Mouse (Mus musculus) liver (tissue): ENCODE measurements around the gene Vps37c.

Experiments used
- DNase-seq: peaks from one replicate; pipeline ENCODE4 v3.0.0-alpha.2; 2020; ENCODE audit warnings: mixed read lengths

Vps37c gene

DNA sequence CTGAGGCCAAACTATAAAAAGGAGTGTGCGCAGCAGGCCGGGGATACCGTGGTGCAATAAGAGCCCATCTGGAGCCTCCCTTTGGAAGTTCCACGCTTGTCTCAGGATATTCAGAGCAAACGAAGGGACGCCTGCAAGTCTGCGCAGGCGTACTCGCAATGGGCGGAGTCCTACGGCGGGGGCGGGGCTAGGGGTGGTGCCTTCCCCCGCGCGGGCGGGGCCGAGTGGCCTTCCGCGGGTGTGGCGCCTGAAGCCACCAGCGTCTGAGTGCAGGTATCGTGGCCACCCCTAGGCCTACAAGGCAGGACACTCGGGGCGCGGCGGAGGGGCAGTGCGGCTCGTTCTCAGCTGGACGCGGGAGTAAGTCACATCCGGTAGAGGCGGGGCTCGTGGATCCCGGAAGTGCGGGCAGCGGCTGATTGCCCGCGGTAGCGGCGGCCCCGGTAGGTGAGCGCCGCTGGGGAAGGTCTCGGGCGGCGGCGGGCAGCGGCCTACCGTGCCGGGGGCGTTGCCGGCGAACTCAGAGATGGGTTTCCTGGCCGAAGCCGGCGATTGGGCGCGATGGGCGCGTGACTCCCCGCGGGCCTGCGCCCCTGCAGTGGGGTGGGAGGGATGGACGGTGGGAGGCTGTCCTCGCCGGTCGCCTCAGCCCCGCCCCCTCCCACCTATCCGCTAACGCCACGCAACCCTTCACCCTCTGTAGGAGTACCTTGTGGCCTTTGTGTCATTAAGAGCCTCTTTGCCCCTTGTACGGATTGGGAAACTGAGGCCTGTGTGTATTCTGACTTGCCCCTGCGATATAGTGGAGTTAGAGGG lies at the start of gene Vps37c:
Gene Vps37c (plus strand): TSS at position 199 of the 816 bp plus-strand sequence.
- DNase-seq: peak; percentile 97

DNA sequence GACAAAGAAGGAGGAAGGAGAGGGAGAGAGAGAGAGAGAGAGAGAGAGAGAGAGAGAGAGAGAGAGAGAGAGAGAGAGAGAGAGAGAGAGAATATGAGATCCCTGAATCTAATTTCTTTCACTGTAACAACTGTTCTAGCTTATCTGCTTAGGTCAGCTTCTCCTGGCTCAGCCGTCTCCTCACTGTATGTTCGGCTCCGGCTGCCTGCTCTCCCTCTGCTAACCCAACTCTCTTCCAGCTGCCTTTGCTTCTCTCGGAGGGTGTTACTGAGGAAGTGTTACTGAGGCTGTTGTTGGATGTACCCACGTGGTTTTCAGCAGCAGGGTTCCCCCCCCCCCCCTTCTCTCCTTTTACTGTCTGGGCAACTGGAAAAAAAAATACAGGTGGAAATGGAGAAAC lies 48.5 kb upstream of the Vps37c start:
- DNase-seq: peak; percentile 59

DNA sequence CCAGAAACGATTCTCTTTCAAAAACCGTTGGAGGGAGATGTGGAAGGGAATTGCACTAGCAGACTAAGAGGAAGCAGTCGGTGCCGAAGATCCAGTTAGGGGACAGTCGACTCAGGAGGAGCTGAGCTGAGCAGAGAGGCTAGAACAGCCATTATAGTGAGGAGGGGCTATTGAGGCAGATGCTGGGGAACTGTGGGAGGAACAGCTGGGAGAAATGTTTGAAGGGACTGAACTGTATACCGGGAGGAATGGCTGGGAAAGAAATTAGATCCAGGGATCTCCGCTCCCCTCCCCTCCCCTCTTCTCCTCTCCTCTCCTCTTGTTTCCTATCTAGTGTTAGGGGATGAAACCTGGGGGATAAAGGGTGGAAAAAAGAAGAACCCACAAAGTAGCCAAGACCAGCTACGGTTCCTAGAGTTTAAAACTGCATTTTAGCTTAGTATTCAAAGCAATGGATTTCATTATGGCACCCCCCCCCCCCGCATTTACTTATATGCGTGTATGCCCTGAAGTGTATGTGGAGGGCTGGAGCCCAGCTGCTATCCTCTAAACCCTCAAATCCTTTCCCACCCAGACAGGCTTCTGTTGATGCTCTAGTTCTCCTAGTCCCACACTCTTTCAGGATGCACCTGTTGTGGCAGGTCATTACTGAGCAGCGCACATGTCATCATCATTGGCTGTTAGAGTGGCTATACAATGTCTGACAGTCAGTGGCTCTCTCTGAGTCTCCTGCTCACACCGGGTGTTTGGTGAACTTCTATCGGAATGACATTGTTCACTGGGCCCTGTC lies 47.8 kb upstream of the Vps37c start:
- DNase-seq: no peak

DNA sequence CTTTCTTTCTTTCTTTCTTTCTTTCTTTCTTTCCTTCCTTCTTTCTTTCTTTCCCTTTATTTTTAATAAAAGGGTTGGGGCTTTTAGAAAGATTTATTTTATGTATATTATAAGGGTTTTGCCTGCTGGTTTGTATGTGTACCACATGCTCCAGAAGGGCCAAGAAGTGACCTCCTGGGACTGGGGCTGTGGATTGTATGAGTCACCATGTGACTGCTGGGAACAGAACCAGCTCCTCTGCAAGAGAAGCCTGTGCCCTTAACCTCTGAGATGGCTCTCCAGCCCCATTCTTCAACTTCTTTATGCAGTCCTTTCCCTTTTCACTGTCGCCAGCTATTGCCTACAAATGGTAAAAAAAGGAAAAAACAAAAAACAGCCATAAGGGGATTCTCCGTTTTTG lies 42.9 kb upstream of the Vps37c start:
- no peak for DNase-seq

- no peak for DNase-seq
Observed at GRCm38 (mm10) chr19:10648156-10648555, 40.4 kb upstream of the Vps37c start.

GRCm38 (mm10) chr19:10656058-10656457 lies 32.5 kb upstream of the Vps37c start:
- DNase-seq: no peak

DNA sequence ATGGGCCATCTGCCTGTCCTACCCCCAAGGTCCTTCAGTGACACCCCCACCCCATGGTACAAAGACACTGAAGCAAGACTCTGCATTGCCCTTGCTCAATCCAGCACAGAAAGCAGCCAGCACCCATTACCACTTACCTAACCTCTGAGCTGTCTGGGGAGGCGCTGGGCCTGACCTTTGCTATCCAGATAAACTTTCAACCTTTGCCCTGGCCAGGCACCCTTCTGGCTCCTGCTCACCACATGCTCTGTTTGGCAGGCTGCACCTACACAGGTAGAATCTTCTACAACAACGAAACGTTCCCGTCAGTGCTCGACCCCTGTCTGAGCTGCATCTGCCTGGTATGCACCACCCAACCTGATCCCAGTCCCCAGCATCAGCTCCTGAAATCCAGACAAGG lies 30.8 kb upstream of the Vps37c start:
- DNase-seq: peak; percentile 47

- no peak for DNase-seq
Observed at GRCm38 (mm10) chr19:10658406-10658805, 30.1 kb upstream of the Vps37c start.

- peak; percentile 89 for DNase-seq
Observed at GRCm38 (mm10) chr19:10661373-10661772, 27.2 kb upstream of the Vps37c start.

GRCm38 (mm10) chr19:10661919-10662318 lies 26.6 kb upstream of the Vps37c start:
- peak; percentile 72 for DNase-seq

DNA sequence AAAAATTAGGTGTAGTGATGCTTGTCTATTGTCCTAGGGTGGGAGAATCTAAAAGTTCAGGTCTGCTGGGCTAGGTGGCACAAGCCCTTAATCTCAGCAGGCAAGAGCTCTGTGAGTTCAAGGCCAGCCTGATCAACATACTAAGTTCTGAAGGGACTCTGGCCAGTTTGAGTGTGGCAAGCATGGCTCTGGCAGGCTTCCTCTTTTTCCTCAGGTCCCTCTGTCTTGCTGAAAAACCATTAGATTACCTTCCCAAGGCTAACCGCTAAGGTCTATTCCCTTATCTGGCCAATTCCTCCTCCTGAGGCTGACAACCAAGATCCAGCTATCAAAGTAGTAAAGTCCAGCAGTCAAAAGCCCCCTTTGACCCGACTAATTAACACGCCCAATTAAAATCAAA lies 25.9 kb upstream of the Vps37c start:
- no peak for DNase-seq

DNA sequence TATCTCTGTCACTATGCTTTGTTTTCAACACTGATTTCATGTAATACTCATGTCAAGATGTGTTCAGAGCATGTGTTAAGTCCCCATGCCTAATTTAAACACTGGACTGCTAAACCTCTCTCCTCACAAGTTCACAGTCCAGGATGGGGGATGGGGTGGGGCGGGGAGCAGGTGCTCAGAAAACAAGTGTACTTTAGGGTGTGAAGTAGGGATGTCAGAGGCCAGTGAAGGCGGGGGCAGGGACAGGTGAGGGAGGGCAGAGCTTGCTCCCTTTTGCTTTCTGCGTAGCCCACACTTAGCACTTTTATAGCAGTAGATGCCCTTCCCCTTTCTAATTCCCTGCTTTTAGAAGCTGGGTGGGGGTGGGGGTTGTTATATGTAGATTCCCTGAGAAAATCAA lies 23.4 kb upstream of the Vps37c start:
- DNase-seq: no peak

DNA sequence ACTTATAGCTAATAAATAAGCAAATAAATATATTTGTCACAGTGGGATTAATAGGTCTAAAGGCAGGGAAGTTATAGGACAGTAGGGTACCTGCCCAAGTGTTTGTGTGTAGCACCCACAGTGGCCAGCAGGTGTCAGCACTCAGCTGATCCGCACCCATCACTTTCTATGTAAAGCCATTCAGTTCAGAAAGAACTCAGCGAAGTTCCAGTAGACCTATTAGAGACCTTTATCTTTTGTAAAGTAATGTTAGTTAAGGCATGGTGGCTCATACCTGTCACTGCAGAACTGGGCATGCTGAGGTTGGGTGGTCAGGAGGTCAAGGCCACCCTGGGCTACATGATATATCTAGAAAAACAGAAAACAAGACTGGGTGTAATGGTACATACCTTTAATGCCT lies 23.0 kb upstream of the Vps37c start:
- peak; percentile 83 for DNase-seq

GRCm38 (mm10) chr19:10671319-10671718 lies 17.2 kb upstream of the Vps37c start:
- DNase-seq: no peak

GRCm38 (mm10) chr19:10671854-10672417 lies 16.6 kb upstream of the Vps37c start:
- DNase-seq: no peak

GRCm38 (mm10) chr19:10673275-10673674 lies 15.3 kb upstream of the Vps37c start:
- no peak for DNase-seq

DNA sequence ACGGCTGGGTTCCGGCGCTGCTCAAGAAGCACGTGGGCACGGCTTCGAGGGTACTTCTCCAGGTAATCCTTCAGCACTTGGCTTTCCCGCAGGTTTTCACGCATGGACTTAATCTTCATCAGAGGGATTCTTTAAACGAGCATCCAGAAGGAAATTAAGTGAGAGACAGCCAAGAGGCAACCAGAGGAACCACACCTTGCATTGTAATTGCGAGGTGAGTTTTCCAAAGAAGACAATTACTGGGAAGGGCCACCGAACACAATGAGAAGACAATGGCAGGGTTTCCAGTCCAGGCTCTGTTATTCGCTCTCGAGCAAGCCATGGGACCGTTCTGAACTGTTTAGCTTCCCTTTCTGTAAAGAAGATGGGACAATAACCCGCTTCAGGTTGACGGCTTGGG lies 11.9 kb upstream of the Vps37c start:
- DNase-seq: no peak

GRCm38 (mm10) chr19:10677915-10678771 lies 10.4 kb upstream of the Vps37c start, which contains the start of gene Pga5:
Gene Pga5 (minus strand): TSS chr19:10678071.
- peak; percentile 69 for DNase-seq

- no peak for DNase-seq
Observed at GRCm38 (mm10) chr19:10678772-10679067, 9.8 kb upstream of the Vps37c start.

DNA sequence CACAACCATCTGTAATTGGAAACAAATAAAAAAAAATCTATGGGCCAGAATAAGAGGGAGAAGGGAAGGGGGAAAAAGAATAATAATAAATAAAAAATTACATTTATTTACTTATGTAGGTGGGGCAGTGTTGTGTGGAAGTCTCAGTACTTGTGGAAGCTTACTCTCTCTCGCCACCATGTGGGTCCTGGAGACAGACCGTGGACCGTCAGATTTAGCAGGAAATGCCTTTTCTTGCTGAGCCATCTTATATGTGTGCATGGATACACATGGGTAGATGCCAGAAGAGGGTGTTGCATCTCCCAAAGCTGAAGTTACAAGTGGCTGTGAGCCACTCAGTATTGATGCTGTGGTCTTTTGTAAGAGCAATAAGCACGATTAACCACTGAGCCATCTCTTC lies 7.0 kb upstream of the Vps37c start:
- no peak for DNase-seq

DNA sequence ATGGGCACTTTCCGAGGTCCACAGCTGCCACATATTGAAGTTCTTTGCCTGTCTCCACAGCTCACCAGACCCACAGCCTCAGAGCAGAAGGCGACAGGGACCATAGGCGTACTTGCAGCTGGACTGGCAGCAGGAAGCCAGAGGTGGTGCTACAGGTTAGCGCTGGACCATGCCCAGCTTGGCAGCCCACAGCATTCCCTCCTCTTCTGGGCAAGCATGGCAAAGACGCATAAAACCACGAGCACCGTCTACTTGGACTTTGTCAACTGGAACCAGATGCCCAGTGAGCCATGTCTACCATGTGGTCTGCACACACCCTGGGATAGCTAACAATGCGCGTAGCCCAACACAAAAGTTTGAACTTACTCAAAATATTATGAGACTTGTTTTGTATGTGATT lies 3.5 kb upstream of the Vps37c start:
- no peak for DNase-seq

DNA sequence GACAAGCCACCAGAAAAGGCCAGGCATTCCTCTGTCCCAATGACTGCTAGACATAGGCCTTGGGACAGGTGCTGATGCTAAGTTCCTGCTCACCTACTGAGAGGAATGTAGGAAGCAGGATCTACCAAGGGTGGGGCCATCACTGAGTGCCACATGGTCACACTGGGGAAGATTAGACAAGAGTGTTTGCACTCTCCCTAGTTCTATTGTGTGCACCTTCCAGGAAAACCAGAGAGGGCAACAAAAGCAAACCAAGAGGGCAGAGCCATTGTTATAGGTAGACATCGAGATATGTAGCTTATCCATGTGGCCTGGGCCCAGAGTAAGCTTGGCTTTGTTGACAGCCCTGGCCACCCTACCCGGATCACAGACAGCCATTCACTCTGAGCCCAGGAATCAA lies 2.8 kb upstream of the Vps37c start:
- DNase-seq: no peak
